Mouse (Mus musculus) C2C12 (cell line): Measurements from ENCODE around the gene Lig1.

Experiments used
- CEBPB ChIP-seq: IDR thresholded peaks from one replicate; pipeline ENCODE4 v1.6.1; 2011; ENCODE audit warnings: low read depth, mild to moderate bottlenecking, control low read depth, moderate library complexity
- CTCF ChIP-seq: IDR thresholded peaks from one replicate; pipeline ENCODE4 v1.5.1; 2011; ENCODE audit not compliant: control insufficient read depth, insufficient read depth, insufficient read length
- FOSL1 ChIP-seq: IDR thresholded peaks from one replicate; pipeline ENCODE4 v1.8.0; 2011; ENCODE audit warnings: mild to moderate bottlenecking, low read length; ENCODE audit not compliant: poor library complexity, insufficient read depth, severe bottlenecking
- MAX ChIP-seq: IDR thresholded peaks from one replicate; pipeline ENCODE4 v1.6.1; 2011; ENCODE audit warnings: mild to moderate bottlenecking, control low read depth
- MYOD1 ChIP-seq: IDR thresholded peaks from one replicate; pipeline ENCODE4 v1.6.1; 2011; ENCODE audit warnings: low read depth; ENCODE audit not compliant: control insufficient read depth, insufficient read length
- USF1 ChIP-seq: IDR thresholded peaks from one replicate; pipeline ENCODE4 v1.6.1; 2011; ENCODE audit warnings: low read depth, mild to moderate bottlenecking, control low read depth, moderate library complexity

GRCm38 (mm10) chr7:13293878-13294855, 17.1 kb downstream of the Lig1 start:
- TF ChIP-seq CTCF (no peak), USF1 (no peak), MAX (no peak), CEBPB (no peak), MYOD1 (no peak), FOSL1 (no peak)
